Mouse (Mus musculus) small intestine, adult 2 months (tissue): Measurements from ENCODE around the gene Zfp46.

Source experiments
- CTCF ChIP-seq: fragments of 200-500 bp; IDR thresholded peaks from 2 replicates; pipeline ENCODE4 v1.5.1; 2012; ENCODE audit warnings: low read depth, mild to moderate bottlenecking, control low read depth, inconsistent platforms, low read length, moderate library complexity, mixed read lengths; ENCODE audit not compliant: insufficient replicate concordance, insufficient read length; ENCODE audit errors: extremely low read depth
- POLR2A ChIP-seq: fragments of 200-500 bp; IDR thresholded peaks from 2 replicates; pipeline ENCODE4 v1.6.1; 2012; ENCODE audit warnings: low read depth, mild to moderate bottlenecking, control low read depth, inconsistent platforms, low read length, moderate library complexity

- TF ChIP-seq POLR2A: no peak
- TF ChIP-seq CTCF: no peak
Measured at GRCm38 (mm10) chr4:136249332-136249647, 35.2 kb upstream of the Zfp46 start.
